Mouse (Mus musculus) kidney, postnatal 10 days (tissue): ENCODE results near the gene Tekt3.

ENCODE experiments used
- DNase-seq: peaks from one replicate; pipeline ENCODE4 v3.0.0; 2021; ENCODE audit warnings: mixed read lengths

Tekt3 gene

GRCm38 (mm10) chr11:63061446-63061845 lies at the start of gene Tekt3:
Gene Tekt3, plus strand, starts transcription at chr11:63061654.
- DNase-seq: peak; percentile 20

DNA sequence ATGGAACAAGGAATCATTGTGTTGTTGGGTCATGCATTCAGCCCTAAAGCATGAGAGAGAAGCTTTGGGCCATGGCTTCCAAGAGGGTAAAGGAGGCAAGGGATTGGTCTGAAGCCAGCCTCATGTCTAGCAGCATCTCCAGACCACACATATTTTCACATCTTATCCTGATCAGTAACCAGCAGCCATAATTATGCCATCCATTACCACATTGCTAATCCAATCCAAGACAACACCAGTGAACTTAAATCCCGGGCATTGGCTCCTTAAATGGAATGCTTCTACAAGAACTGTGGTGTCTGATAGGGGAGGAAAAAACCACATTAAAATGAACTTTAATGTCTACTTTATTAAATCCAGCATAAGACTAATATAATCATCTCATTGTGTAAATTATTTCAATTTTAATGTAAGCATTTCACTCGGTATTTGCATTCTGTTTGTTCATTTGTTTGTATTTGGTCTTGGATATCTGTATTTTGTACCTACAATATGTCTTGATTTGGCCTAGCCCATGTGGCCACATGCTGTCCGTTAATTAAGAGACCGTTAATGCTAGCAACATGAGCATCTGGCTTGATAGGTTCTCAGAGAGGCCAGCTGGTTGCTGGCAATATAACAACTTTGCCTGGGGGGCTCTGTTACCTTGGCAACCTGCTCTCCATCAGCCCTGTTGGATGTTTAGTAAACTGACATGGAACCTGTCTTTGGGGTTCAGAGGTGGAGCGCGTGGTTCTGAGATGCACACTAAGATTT lies 43.9 kb upstream of the Tekt3 start:
- no peak for DNase-seq

DNA sequence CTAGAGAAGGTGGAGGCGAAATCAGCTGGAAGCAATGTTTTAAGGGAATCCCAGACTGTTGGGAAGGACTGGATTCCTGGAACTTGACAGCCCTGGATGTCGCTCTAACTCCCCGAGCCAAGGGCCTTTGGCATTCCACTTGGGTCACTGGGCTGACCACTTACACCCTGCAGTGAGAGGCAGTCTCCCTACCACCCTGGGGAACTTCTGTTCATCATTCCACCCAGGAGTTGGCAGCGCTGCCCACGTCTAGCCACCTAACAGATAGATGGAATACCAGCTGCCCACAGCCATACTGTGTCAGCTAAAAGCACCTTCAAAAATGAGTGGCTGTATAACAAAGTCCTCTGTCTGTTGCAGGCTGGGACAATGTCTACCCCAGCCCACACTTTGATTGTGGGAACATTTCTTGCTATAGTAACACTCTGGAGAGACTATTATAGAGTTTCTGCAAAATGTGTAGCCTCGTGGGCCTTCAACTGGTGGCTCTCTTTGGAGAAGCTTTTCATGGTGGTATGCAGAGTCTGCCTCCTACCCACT lies 43.3 kb upstream of the Tekt3 start:
- DNase-seq: no peak

GRCm38 (mm10) chr11:63020633-63021032 lies 40.8 kb upstream of the Tekt3 start:
- DNase-seq: peak; percentile 25

DNA sequence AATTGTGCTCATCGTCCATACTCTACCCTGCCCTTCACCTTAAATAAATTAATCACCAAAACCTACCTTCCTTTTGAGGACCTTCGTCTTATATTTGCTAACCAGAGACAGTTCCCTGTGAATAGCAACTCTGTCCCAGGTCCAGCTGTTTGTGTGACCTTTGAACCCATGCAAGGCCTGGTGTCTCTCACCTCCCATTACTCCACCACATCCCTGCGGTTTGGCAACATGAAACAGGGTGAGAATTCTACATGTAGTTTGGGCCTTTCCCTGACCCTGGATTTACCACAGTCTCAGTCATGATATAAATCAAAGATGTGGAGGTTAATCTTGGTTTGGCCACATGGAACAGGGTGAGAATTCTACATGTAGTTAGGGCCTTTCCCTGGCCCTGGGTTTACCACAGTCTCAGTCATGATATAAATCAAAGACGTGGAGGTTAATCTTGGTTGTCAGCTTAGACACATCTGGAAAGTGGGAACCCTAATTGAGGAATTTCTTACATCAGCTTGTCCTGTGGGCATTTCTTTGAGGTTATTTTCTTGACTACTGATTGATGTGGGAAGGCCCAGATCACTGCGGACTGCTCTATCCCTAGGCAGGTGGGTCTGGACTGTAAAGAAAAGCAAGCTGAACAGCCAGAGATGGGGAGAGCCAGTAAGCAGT lies 40.2 kb upstream of the Tekt3 start:
- DNase-seq: no peak

DNA sequence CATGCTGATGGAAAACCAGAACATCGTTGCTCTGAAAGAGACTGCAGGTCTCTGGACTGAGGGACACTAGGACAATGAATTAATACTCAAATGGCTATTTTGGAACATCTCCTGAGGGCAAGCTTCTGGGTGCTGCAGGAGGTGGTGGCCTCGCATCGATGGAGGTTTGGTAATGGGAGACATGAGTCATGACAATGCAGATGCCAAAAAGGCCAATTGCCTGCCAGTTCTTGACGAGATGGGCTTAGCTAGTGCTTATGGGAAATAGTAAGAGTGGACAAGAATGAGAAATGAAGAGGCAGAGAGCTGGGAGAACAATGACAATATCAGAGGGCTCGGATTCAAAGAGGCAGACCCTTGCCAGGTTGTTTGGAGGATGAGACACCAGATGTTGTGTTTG lies 38.0 kb upstream of the Tekt3 start:
- DNase-seq: no peak

DNA sequence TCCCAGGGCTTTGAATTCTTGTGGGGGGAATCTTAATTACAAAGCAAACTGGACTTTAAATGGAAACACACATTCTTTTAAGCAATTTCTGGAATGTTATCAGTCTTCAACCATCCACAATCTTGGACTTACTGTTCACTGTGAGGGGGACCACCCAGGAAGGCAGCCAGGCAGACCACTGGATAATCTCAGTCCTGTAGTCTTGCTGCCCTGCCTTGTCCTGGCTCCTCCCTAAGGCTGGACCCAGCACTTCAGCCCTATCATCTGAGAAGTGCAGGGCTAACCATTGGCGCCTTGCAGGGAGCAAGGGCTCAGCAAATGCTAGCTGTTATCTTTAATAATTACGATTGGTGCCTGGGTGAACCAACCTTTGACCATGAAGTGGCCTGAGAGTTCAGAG lies 37.3 kb upstream of the Tekt3 start:
- DNase-seq: peak; percentile 50

DNA sequence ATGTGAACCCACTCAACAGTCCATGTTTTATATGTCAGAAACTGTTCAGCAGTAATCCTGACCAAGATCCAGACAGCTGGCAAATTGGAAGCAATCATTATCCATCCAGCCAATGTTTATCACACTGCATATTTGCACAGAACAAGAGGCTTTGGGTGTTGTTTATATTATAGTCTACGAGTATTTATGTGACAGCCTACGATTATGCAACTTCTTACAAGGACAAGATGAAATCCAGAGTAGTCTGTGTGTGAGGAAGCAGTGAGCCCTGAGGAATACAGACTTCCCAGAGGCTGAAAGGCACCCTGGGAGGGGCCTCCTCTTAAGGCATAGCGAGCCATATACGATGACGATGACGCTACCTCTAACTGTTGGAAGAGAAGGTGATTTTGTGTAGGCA lies 36.0 kb upstream of the Tekt3 start:
- DNase-seq: no peak

DNA sequence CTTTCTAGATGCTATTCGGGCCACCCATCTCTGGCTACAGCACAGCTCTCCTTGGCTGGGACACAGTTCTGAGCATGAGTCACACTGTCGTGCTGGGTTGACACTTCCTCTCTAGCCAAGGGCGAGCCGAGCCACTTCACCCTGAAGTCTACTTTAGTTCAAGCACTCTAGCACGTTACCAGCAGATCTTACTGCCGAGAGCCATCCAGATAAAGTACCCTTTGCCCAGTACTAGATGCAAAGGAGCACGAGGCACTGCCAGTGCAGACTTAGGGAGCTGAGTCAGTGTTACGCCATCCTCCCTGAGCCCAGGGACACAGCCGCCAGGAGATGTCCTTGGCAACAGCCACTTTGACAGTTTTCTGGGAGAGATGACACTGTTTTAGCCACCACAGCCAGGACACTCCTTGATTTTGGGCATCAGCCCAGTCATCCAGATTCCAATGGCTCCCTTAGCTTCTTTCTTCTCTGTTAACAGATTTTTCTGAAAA lies 34.8 kb upstream of the Tekt3 start:
- no peak for DNase-seq

GRCm38 (mm10) chr11:63028131-63028530 lies 33.3 kb upstream of the Tekt3 start:
- no peak for DNase-seq

- DNase-seq: no peak
Observed at GRCm38 (mm10) chr11:63029148-63029714, 32.2 kb upstream of the Tekt3 start.

DNA sequence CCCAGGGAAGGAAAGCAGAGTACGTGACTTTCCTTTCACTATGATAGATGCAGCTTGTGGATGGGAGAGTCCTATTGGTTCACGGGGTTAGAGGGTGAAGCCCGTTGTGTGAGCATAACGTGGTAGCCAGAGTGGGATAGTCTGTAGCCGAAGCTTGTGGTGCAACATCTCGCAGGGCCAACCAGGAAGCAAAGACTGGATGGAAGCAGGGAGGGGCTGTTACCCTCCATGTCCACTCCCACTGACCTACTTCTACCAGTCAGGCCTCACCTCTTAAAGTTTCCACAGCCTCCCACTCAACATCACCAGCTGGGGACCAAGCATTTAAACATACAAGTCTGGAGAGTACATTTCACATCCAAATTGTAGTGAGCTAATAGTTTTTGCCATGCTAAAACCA lies 31.7 kb upstream of the Tekt3 start:
- no peak for DNase-seq

DNA sequence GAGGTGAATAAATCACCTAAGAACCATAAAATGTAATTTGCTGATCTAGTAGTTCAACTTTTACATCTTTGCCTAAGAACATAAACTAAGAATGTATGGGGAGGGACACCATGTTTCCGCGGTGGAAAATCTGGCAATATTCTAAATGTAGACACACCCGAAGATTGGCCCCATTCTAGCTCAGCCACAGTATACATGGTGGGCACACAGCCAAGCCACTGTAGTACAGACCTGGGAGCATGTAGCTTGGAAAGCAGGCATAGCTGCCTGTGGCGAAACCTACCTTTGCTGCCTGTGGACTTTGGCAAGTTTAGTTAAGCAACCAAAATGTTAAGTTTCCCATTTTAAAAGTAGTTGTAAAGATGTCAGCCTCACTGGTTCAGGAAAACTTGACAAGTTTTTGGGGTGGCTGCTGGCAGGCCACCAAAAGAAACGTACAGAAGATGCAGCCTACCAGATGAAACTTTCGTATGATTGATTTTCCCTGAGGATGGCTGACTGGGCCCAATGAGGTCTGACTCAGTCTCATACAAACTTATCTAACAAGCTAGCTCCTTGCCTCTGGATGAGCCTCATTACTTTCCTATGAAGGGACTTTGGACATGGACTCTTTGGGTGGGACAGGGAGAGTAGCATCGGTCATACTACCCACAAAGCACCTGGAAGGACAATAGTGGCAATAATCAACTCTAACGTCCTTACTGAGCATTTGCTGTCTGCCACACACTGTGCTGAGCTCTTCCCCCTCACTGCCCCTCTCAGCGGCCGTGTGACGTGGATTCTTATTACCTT lies 25.8 kb upstream of the Tekt3 start:
- DNase-seq: no peak

GRCm38 (mm10) chr11:63040002-63040661 lies 21.3 kb upstream of the Tekt3 start:
- DNase-seq: no peak

GRCm38 (mm10) chr11:63045771-63046170 lies 15.7 kb upstream of the Tekt3 start:
- DNase-seq: no peak

DNA sequence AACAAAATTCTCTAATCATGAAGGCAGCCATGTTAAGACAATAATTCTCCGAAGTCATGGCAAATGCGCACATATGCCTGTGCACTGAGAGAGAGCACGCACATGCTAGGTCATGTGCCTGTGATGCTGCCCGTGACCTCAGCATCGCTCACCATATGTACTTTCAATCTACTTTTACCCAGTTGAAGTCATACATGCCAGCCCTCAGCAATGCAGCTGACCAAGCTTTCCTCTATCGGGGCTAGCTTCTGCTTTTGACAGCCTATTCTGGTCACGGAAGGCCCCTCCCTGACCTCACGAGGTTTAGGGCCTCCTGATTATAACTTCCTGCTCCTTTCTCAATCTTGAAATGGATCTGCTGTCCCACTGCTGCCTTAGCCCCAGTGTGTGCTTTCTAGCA lies 15.1 kb upstream of the Tekt3 start:
- DNase-seq: no peak

DNA sequence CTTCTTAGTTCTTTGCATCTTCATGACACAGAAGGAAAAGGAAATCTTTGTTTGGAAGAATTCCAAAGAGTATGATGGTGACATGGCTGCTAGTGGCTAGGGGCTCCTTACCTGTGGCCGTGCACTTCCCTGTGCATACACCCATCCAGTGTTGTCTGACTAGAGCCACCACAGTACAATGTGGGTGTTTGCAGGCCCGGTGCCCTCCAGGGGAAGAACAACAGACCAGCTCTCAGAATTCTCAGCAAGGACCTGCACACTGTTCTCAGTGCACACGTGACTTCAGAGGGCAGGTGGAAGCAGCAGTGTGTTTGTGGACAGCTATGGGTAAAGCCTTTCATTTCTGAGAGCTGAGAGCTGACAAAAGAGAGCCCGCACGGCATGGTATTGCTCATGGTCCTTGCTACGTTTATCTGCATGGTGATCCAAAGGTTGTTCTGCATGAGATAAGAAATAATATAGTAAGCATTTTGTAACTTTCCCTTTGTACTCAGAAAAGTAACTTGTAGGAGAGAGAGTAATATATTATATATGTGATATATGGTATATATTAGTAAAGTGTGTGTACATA lies 11.0 kb upstream of the Tekt3 start:
- DNase-seq: no peak

DNA sequence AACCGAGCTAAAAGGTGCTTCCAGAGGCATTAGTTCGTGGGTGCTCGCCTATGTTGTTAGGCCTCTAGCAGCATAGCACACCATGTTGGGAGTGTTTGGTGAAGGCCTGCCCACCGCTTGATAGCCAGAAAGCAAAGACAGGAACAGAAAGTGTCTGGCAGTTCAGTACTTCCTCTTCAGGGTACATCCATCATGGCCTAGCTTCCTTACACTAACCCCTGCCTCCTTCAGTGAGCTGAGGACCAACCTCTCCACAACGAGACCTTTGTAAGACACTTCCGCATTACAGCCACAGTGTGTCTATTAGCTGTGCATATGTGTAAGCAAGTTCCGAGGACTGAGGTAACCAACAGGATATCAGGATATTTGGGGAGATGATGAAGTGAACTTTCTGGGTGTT lies 10.4 kb upstream of the Tekt3 start:
- no peak for DNase-seq

- no peak for DNase-seq
Observed at GRCm38 (mm10) chr11:63051996-63052395, 9.5 kb upstream of the Tekt3 start.

GRCm38 (mm10) chr11:63055596-63055995 lies 5.9 kb upstream of the Tekt3 start:
- no peak for DNase-seq

DNA sequence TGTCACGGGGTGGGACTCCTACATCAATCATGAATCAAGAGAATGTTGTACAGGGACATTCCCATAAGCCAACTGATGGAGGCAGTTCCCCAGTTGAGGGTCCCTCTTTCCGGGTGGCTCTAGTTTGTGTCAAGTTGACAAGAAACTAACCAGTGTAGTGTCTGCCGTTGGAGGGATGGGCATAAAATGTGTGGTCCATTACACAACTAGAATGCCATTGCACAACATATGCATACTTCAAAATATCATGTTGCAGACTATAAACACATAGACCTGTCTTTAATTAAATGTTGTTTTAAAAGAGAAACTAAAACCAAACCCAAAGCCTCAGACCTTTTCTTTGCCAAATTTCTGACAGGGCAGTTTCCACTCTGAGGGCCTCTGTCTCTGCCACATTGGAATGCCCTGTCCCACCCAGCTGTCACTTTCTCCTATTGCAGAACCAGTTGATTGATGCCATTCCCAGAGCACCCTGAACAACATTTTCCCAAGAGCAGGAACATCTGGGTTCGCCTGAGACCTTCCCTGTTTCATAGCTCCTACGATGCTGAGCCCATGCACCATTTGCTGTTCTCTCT lies 3.0 kb upstream of the Tekt3 start:
- DNase-seq: no peak

GRCm38 (mm10) chr11:63059911-63060310 lies 1.5 kb upstream of the Tekt3 start:
- DNase-seq: no peak
